Mouse (Mus musculus) neural tube, embryonic 11.5 days (tissue): ENCODE results near the gene Itpr1. TPM values are rescaled to one million over a fixed set of nuclear protein-coding genes. Genes with fewer than 3 reads are reported as not detected.
A peak's percentile ranks its signal among the peaks of the same experiment; 100 is the strongest.

Experiments used
- ATAC-seq: fragments of 200-750 bp; cut with Nextera tagmentation; 2 replicates; pipeline ENCODE4 v1.8.0; 2017; ENCODE audit warnings: moderate number of reproducible peaks, mild to moderate bottlenecking, moderate TSS enrichment, moderate library complexity; ENCODE audit not compliant: insufficient read depth, low FRiP score, low TSS enrichment
- DNase-seq: peaks from one replicate; pipeline ENCODE4 v3.0.0-alpha.2; 2015; ENCODE audit warnings: low spot score
- H3K27ac ChIP-seq: fragments of 300-500 bp; sonication (generic); 2 replicates; pipeline ENCODE4 v1.5.1; 2014; ENCODE audit warnings: low read depth, mild to moderate bottlenecking, low read length
- H3K27me3 ChIP-seq: fragments of 300-500 bp; sonication (generic); 2 replicates; pipeline ENCODE4 v1.6.1; 2014; ENCODE audit warnings: mild to moderate bottlenecking, low read length, mixed read lengths; ENCODE audit not compliant: control insufficient read depth, insufficient read depth
- H3K36me3 ChIP-seq: fragments of 300-500 bp; sonication (generic); 2 replicates; pipeline ENCODE4 v1.6.1; 2014; ENCODE audit warnings: mild to moderate bottlenecking, low read length, moderate library complexity, mixed read lengths; ENCODE audit not compliant: control insufficient read depth, insufficient read depth
- H3K4me1 ChIP-seq: fragments of 300-500 bp; sonication (generic); 2 replicates; pipeline ENCODE4 v1.6.1; 2014; ENCODE audit warnings: low read length, mixed read lengths; ENCODE audit not compliant: control insufficient read depth, insufficient read depth
- H3K4me2 ChIP-seq: fragments of 300-500 bp; sonication (generic); 2 replicates; pipeline ENCODE4 v1.6.1; 2014; ENCODE audit warnings: low read depth, mild to moderate bottlenecking, moderate library complexity
- H3K4me3 ChIP-seq: fragments of 300-500 bp; sonication (generic); 2 replicates; pipeline ENCODE4 v1.5.1; 2014; ENCODE audit warnings: low read depth, low read length
- H3K9ac ChIP-seq: fragments of 300-500 bp; sonication (generic); 2 replicates; pipeline ENCODE4 v1.6.1; 2014; ENCODE audit warnings: mild to moderate bottlenecking, low read length
- H3K9me3 ChIP-seq: fragments of 300-500 bp; sonication (generic); 2 replicates; pipeline ENCODE4 v1.6.1; 2016; ENCODE audit warnings: low read length; ENCODE audit not compliant: control insufficient read depth
- WGBS: fragments of 180-500 bp; shearing (Covaris S2); extraction: QIAGEN DNeasy Blood & Tissue Kit; methylation state at CpG from one replicate; pipeline ENCODE4 v1.1.7; 2014; 5-methylcytosine and 5-hydroxymethylcytosine counted together
- polyA plus RNA-seq: library from polyadenylated mRNA; unstranded; fragments of >200 nt; fragmentation: Nextera tagmentation; extraction: Ambion mirVana; gene quantifications from 2 replicates; pipeline ENCODE4 v1.2.1, GENCODE M21; 2014

The Itpr1 gene
- polyA plus RNA-seq, 1 experiment from 2014 or later, result 8.4 TPM

DNA sequence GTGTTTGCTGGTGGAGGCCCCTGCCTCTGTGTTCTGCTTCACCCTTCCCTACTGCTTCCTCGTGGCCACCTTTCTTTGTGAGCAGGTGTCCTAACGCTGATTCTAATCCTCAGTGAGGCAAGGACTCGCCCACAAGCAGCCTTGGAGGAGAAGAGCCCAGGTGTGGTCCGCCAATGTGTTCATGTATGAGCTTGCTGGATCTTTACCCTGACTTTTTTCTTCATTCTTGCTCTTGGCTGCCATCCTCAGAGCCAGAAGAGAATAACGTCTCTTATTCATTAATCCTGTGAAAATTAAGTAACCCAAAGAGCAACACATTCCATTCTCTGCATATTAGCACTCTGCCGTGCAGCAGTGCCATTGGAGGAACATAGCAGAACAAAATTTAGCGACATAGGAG is 161.1 kb downstream of the Itpr1 start:
- no peak for ATAC-seq
- H3K4me1 ChIP-seq, result no peaks in the 10 kb centered on the region
- WGBS, result 84% methylated on average over 7 of the region's 7 CpGs

DNA sequence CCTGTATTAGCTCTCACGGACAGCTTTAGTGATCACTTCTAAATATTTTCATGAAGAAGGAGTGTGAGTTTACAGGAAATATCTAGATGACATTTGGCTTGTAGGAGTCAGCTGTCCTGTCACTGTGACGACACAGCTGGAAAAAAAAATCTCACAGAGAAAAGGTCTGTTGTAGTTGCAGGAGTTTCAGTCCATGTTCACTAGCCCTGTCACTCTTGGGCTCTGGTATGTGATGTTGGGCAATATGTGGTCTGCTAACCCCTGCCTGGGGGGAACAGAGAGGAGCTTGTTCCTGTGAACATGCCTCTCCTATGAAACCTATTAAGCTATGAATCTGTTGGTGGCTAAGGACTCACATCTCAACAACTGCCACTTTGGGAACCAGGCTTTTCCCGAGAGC is 166.1 kb downstream of the Itpr1 start:
- no peaks in the 10 kb centered on the region for H3K9me3 ChIP-seq
- no peak overlapping the region for H3K4me3 ChIP-seq
- H3K27me3 ChIP-seq, result no peaks in the 10 kb centered on the region
- no peak overlapping the region for H3K4me2 ChIP-seq
- WGBS, result 92% methylated on average over 3 of the region's 3 CpGs
- no peak overlapping the region for H3K27ac ChIP-seq
- peaks cover 3% of the 10 kb centered on the region; the same call in 1 of the 2 replicates for H3K36me3 ChIP-seq
- ATAC-seq (no peak), DNase-seq (no peak)
- no peak overlapping the region for H3K9ac ChIP-seq
- no peaks in the 10 kb centered on the region for H3K4me1 ChIP-seq

More for the DNA sequence above, 161.1 kb downstream of the Itpr1 start:
- no peak overlapping the region for H3K27ac ChIP-seq
- DNase-seq, result no peak
- H3K9me3 ChIP-seq, result no peaks in the 10 kb centered on the region
- H3K36me3 ChIP-seq, result no peaks in the 10 kb centered on the region; the same call in 1 of the 2 replicates
- H3K4me3 ChIP-seq, result no peak overlapping the region
- no peak overlapping the region for H3K4me2 ChIP-seq
- no peak overlapping the region for H3K9ac ChIP-seq
- H3K27me3 ChIP-seq, result no peaks in the 10 kb centered on the region

DNA sequence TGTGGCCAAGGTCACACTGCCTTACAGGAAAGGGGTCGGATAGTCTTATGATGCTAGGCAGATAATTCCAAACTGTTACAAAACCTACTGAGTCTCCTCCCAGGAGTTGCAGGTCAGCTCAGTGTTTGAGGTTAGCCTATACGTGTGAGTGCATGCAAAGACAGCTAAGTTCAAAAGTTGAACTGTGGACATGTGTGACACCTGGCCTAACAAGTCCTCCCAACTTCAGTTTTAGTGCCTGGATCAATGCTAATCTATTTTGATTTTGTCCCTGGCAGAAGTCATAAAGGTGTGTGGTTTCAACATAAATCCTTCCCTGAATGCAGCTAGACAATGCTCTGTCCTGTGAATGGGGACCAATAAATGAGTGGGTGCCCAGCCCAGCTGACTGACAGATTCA is 167.3 kb downstream of the Itpr1 start:
- Histone ChIP-seq H3K4me1 (no peaks in the 10 kb centered on the region), H3K4me3 (no peak overlapping the region), H3K4me2 (no peak overlapping the region), H3K27ac (no peak overlapping the region), H3K27me3 (no peaks in the 10 kb centered on the region), H3K9me3 (no peaks in the 10 kb centered on the region), H3K9ac (no peak overlapping the region), H3K36me3 (peaks cover 3% of the 10 kb centered on the region; the same call in 1 of the 2 replicates)
- 91% methylated on average over 2 of the region's 2 CpGs for WGBS
- ATAC-seq, result no peak
- DNase-seq, result no peak

DNA sequence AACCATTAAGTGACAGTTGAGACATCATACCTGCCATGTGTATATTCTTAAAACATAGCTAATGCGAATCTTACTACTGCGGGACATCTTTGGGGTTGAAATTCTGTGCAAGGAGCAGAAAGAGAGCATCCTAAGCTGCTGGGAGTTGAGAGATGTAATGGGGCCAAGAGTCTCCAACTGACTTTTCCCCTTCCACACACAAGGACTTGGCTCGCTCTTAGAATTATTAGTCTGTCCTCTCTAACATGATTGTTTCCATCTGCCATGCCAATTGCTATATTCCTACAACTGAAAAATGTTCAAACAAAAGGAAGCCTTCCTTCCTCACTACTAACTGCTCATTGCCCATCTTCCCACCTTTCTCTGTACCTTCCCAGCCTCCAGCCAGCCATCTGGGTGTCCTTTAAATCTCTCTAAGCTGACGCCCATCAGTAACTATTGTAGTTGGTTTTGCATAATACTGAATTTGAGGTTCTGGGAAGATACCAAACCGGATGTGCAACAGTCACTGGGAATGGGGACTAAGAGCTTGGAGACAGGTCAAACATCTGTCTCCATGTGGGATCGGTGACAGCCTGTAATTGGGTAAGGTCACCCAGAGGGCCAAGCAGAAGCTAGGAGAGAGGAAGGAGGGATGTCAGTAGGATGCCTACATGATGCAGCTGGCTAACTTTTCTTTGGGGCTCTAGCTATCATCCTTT is 177.9 kb downstream of the Itpr1 start:
- DNase-seq (no peak), ATAC-seq (no peak)
- no peaks in the 10 kb centered on the region for H3K9me3 ChIP-seq
- no peak overlapping the region for H3K27ac ChIP-seq
- no peak overlapping the region for H3K4me2 ChIP-seq
- H3K9ac ChIP-seq, result no peak overlapping the region
- 90% methylated on average over 6 of the region's 6 CpGs for WGBS
- H3K4me1 ChIP-seq, result no peaks in the 10 kb centered on the region
- no peaks in the 10 kb centered on the region for H3K36me3 ChIP-seq
- no peak overlapping the region for H3K4me3 ChIP-seq
- H3K27me3 ChIP-seq, result no peaks in the 10 kb centered on the region

DNA sequence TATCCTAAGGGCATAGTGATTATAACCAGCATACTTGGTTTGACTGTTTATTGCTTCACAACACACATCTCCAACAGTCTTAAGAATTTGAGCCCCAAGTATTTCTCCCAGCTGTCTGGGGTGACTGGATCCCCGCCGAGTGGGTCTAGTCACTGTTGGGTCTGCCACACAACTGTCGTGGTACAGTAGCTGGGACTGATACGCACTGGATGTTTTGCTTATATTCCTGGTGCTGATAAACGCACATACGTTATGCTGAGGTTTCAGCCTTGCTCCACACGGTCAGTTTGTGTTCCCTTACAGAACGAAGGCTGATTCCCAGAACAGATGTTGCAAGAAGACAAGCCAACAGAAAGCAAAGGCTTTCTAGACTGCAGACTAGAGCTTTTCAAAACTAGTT is 180.2 kb downstream of the Itpr1 start:
- DNase-seq (no peak), ATAC-seq (no peak)
- Histone ChIP-seq H3K9me3 (no peaks in the 10 kb centered on the region), H3K4me1 (no peaks in the 10 kb centered on the region), H3K4me2 (no peak overlapping the region), H3K27me3 (no peaks in the 10 kb centered on the region), H3K9ac (no peak overlapping the region), H3K4me3 (no peak overlapping the region), H3K27ac (no peak overlapping the region), H3K36me3 (no peaks in the 10 kb centered on the region)
- WGBS, result 91% methylated on average over 8 of the region's 8 CpGs

DNA sequence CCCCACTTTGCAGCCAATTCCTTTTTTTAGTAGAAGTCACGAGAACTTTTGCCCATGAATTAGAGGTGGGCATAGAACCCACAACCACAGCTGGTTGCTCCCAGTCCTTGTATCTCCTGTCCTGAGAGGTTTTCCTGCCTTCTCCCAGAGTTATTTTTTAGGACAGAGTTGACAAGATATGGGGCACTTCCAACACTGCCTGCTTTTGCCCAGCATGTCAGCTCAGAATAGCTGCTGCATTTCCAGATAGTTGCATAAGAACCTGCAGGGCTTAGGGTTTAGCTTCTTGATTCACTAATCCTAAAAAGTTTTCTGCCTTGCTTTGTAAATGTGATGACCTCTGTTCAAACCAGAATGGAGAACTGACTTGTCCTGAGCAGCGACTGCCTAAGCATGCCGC is 185.1 kb downstream of the Itpr1 start:
- 92% methylated on average over 3 of the region's 3 CpGs for WGBS
- Histone ChIP-seq H3K27me3 (no peaks in the 10 kb centered on the region), H3K9ac (no peak overlapping the region), H3K4me3 (no peak overlapping the region), H3K9me3 (no peaks in the 10 kb centered on the region), H3K36me3 (no peaks in the 10 kb centered on the region), H3K4me1 (no peaks in the 10 kb centered on the region), H3K4me2 (no peak overlapping the region), H3K27ac (no peak overlapping the region)
- ATAC-seq, result no peak
- no peak for DNase-seq

DNA sequence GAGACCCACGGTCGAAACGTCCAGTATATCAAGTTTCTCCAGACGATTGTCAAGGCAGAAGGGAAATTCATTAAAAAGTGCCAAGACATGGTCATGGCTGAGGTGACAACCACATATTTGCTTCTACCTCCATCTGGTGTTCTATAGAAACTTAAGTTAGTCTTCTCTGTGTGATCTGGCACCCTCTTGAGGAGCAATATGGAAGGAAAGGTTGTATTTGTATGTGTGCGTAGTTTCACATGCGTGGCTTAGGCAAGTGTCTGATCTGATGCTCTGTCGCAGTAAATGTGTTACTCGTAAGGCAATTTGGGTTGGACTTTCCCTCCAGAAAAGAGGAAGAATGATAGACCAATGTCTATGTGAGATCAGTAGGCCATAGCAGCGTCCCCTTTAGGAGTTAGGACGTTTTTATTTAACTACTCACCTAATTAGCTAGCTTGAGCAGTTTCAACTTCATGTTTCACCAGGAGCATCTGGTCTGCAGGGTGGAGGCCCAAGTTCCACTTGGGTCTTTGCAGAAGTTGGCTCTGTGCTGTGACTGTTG is 188.6 kb downstream of the Itpr1 start:
- Histone ChIP-seq H3K4me2 (no peak overlapping the region), H3K9me3 (no peaks in the 10 kb centered on the region), H3K36me3 (no peaks in the 10 kb centered on the region), H3K27ac (no peak overlapping the region), H3K9ac (no peak overlapping the region), H3K4me3 (no peak overlapping the region), H3K4me1 (no peaks in the 10 kb centered on the region), H3K27me3 (no peaks in the 10 kb centered on the region)
- ATAC-seq (no peak), DNase-seq (no peak)
- WGBS, result 92% methylated on average over 10 of the region's 10 CpGs

DNA sequence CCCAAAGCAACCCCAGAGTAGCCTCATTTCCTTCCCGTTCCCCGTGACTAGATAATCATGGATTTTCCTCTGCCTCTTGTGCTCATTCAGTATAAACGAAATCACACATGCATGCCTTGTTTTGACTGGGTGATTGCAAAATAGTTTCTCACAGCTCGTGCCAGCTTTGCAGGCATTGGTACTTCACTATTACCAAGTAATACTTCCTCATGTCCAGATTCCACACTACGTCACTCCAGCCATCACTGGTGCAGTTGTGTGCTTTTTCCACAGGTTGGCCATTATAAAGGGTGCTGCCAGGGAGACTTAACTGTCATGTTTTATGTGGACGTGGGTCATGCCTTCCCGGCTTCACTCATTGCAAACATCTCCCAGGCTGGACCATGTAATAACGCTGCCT is 191.8 kb downstream of the Itpr1 start:
- ATAC-seq (no peak), DNase-seq (no peak)
- Histone ChIP-seq H3K4me3 (no peak overlapping the region), H3K36me3 (no peaks in the 10 kb centered on the region), H3K27me3 (no peaks in the 10 kb centered on the region), H3K9me3 (no peaks in the 10 kb centered on the region), H3K4me2 (no peak overlapping the region), H3K27ac (no peak overlapping the region), H3K9ac (no peak overlapping the region), H3K4me1 (no peaks in the 10 kb centered on the region)
- 90% methylated on average over 8 of the region's 8 CpGs for WGBS

DNA sequence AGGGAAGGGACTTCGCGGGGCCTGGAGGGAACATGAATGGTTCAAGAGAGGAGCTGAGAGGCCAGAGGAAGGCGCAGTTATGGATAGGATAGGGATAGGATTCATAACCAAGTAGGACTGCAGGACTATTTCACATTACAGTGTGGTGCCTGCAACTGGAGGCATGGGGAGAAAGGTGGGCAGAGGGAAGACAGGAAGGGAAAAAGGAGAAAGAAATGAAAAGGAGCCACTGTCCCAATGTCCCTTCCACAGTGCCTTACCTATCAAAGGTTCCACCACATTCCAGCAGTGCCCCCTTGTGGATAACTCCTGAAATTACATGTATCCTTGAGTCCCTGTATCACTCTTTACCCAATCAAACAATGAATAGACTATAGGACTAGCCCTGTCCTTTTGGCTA is 195.2 kb downstream of the Itpr1 start:
- no peak overlapping the region for H3K4me3 ChIP-seq
- DNase-seq (peak; percentile 58), ATAC-seq (peak; percentile 77; the same call in 1 of the 2 replicates)
- 96% methylated on average over 3 of the region's 3 CpGs for WGBS
- no peaks in the 10 kb centered on the region for H3K9me3 ChIP-seq
- H3K27ac ChIP-seq, result no peak overlapping the region
- H3K9ac ChIP-seq, result no peak overlapping the region
- no peaks in the 10 kb centered on the region for H3K4me1 ChIP-seq
- H3K4me2 ChIP-seq, result no peak overlapping the region
- no peaks in the 10 kb centered on the region for H3K36me3 ChIP-seq
- H3K27me3 ChIP-seq, result no peaks in the 10 kb centered on the region
